Mouse (Mus musculus) heart, adult 11 months (tissue): ENCODE measurements around the gene Slc11a2.
"Not testable (repeated sequence)": the region's sequence is repeated elsewhere in the genome, so short reads cannot be mapped to it uniquely, and the experiment has no call there.

ENCODE experiments used
- DNase-seq: peaks from one replicate; pipeline ENCODE4 v3.0.0; 2022

Slc11a2 gene

DNA sequence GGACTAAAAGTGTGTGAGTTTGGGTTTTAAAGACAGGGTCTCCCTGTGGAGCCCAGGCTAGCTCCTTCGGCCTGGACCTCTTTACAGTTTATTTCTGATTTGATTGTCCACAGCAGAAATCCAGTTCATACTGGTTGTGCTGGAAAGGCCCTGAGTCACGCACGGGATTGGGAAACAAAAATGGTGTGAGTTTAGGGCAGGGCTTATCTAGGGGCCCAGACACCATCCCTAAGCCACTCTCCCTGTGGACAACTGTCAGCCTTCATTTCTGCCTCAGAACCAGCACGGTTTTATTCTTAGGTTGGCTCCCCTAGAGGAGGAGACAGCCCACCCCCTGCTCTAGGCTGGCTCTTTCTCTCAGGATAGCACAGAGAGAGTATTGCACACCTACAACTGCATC, 8.4 kb upstream of the Slc11a2 start:
- no peak for DNase-seq

DNA sequence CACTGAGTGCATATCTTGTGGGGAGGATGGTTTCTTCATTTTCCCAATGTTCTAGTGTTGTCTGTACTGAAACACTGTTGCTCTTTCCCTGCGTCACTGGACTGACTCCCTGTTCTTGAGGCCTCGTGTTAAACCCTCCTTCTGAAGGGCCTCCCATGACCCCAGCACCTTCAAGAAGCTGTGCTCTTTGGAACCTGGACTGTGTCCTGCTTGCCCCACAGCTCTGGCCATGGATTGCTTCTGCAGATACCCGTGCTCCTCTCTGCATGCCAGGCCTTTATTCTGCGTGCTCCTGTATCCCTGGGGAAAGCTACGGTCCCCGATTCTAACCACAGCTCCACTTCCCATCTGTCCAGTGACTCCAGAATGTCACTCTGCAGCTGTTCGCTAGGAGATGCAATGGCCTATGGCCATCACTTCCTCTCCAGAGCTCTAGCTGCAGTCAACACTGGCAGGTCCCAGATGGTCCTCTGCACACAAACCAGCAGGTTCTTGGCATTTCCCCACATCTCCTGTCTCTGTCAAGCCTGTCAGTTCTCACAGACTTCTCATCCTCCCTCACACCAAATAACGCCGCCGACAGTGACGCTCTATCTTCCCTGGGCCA, 5.2 kb upstream of the Slc11a2 start:
- peak; percentile 93 for DNase-seq

DNA sequence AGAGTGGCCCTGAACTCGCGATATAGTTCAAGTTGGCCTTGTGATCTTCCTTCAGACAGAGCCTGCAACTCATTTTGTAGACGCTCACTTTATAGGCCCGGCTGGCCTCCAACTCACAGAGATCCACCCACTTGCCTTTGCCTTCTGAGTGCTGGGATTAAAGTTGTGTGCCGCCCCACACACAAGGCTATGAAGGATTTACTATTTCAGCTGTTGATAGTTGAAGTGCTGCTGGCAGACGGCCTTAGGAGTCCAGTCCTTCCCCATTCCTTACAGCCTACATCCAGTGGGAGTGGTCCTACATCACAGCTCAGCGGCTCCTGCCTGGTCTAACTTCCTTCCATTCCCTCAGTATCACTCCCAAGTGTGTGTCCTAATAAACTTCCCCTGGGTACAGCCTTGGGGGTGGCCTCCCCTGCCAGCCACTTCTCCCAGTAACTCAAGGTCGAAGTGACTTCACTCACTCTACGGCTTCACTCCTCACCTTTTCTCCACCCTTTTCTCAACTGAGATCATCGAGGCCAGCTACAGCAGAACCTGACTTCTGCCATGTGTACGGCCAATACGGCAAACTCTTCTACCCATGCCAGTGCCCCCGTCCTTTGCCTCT, 3.5 kb upstream of the Slc11a2 start:
- DNase-seq, result no peak

DNA sequence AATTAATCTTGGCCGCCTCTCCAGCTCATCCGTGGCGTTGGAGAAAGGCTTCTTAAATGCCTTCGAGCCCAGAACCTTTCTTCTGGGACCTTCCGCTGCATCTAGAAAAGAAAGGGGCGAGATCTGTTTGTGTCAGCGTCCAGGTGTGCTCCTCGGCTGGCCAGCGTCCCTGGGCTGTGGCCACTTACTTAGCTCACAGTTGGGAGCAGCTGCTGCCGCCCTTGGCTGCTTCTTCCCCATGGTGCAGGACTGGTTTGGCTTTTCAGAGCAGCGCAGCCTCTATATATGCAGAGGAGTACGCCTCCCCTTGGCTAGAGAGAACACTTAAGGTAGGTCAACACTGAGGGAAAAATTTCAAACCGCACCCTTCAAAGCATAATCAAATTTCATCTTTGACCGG, 956 bp downstream of the Slc11a2 start:
- DNase-seq, result no peak

DNA sequence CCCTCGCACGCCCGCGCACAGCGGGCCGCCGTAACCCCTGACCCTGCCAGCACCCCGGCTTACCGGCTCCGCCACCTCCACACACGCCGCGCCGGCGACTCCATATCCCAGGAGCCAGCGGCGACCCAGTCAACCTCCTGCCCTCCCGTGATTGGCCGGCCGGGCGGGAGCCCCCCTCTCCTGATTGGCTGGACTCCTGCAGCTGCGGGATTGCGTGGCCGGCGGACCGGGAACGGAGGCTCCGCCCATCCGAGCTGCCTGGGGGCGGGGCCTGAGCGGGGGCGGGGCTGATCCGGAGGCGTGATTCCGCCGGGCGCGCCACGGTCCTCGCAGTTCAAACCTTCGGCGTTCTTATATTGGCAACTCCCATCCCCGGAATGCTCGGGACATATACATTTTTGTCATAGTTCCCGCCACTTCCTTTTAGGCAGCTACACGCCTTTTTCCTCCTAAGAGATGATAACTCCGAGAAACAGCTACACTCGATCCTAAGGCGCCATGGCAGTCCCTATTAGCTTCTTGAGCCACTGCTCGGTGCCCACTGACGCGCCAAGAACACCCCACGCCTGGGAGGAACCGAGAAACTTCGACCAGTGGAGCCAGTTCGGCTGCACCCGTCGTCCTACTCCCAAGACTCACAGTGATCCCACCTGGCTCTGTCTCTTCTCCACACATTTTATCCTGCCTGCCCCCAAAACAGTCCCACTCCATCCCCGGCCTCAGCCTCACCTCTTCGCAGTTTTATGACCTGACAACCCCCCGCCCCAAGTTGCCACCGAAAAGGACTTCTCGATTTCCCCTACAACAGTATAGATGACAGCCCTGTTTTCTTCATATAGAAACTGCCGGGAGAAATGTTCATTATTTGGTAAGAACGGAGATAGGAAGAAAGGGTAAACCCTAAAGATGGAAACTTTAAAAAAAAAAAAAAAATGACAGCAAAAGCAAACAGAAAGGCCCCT, 1.7 kb downstream of the Slc11a2 start:
- peak; percentile 100 for DNase-seq

DNA sequence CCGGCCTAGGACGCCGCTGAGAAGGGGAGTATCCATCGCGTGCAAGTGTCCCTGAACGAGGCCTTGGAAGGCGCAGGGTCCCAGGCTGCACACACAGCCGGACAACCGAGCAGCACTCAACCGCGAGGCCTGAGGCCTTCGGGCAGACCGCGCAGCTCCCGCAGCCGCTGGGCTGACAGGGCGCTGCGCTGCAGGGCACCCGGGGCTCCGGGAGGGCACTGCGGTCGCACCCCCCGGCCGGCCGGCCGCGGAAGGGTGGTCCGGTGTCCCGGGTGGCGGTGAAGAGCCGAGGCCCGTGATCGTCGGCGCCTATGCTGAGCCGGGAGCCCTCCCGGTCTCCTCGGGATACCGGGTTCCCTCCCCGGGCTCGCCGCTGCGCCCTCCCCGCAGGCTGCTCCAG, 2.4 kb downstream of the Slc11a2 start:
- no peak for DNase-seq

DNA sequence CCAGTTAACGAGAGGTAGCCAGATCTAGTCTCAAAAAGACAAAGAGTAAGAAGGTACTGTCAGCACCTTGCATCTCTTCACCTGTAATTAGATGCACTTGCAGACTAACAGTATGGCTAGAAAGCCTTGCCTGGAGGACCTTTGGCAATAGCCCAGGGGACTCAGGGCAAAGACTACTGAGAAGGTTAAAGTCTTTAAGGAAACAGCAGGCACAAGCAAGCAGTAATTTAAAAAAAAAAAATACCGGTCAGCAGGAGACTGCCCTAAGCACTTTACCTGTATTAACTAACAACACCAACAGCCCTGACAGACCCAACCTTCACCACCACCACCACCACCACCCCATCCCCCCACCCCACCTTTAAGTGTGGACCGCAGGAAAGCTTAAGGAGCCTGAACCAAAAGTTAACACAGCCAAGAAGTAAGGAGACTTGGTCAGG, 3.1 kb downstream of the Slc11a2 start, which contains the start of gene Gm5475:
TSS of gene Gm5475 (plus strand) at position 390 of the 440 bp plus-strand sequence.
- DNase-seq, result not testable (repeated sequence)

DNA sequence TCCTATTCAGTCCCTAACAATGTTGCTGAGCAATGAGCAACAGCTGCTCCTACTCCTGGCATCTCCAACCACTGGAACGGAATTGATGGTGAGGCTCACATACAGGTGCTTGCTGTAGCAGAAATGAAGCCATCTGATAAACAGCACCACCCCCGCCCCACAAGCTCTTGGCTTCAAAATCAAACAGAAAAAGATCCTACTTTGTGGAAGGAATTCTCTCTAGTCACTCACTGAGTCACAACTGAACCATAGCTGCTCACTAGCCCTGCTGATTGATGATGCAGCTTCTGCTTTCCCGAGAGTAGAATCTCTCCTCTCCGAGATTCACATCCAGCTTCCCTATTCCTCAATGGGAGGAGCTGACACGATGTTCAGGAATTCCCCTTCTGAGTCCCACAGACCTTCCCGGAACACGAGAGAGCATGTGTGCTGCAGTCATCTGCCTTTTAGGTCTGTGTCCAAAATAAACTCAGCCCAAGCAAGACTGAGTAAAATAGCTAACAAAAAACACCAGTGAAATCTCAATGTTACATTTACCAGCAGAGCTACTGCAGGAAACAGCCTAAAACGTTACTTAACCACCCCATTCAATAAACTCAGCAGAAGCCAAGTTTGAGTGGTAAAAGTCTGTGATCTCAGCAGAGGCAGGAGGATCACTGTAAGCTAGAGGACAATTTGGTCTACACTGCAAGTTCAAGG, 3.7 kb downstream of the Slc11a2 start:
- DNase-seq, result peak; percentile 93

DNA sequence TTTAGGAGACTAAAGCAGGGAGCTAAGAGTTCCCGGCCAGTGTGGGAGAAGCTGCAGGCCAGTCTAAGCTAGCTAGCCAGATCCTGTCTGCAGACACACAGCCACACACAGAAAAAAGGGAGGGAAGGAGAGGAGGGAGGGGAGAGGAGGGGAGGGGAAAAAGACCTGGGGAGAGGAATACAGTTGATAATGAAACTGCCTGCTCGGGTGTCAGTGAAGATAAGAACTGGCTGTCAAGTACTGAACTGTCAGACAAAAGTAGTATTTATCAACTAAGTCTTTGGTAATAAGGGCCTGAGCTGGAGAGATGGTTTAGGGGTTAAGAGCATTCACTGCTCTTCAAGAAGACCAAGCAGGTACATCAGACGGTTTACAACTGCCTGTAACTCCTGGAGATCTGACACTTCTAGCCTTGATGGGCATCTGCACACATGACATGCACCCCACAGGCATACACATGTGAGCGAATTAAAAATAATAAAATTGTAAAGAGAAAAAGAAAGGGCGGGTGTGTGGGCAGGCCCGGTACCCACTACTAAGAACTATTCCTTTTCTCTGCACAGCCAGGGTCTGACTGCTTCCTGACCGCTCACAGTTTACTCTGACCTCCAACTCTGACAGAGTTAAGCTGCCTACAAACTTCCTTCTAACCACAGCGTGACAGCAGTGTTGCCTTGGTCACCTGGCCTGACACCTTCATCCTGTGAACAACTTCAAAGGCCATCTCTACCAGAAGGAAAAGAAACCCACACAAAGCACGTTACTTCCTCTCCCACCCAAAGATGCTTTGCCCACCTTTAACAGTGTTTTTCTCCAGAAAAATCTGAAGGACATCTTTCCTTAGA, 4.7 kb downstream of the Slc11a2 start:
- DNase-seq, result no peak

DNA sequence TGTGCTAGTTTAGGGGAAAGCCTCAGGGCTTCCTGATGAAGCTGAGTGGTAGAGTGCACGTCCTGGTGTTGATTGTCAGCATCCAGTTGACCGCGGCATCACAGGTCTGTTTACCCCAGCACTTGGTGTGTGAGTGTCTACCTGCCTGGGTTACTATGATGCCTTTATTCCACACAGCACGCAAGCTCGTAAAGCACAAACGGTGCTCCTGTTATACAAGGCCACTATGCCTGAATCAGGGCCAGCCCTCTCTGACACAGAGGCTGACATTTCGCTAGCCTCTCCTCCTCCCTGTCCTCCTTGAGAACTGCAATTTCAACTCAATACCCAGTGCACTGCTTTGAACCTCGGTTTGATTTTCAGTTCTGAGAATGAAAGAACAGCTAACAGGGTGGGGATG, 5.6 kb downstream of the Slc11a2 start:
- DNase-seq, result no peak

DNA sequence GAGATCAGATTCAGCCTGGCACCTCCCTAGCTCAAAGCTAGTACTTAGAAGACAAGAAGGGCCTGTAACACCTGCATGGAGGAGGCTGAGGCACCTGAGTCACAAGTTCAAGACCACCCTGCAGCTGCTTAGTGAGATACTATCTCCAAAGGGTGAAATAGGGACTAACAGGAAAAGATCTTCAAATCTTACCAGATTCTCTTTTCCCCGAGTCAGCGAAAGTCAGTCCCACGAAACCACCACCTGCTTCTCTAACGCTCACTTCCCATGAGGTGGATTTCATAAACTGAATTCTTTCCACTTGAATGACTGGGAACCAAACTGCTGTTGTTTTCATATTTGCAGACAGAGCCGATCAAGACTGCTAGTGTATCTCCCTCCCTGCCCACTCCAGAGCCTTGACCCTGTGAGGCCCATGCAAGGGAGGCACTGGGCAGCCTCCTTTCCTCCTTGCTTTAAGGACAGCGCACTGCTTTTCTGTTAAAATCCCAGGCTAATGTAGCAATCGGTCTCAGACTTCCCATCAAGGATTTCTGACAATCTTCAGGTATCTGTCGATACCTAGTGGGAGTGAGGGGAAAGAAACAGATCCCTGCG, 6.9 kb downstream of the Slc11a2 start:
- DNase-seq, result no peak

DNA sequence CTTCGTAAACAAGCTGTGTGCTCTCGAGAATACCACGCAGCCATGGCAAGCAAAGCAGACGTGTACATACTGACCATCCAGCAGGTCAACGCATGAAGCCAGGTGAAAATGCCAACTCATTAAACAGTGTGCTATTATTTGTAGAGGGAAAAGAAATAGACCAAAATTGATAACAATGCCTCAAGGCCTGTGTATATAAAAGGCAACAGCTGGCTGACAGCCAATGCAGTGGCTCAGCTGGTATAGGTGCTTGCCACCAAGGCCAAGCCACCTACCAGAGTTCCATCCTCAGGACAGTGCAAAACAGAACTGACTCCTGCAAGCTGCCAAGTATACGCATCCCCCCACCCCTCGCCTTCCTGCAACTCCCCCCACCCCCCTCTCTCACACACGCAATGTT, 9.2 kb downstream of the Slc11a2 start:
- DNase-seq, result no peak

DNA sequence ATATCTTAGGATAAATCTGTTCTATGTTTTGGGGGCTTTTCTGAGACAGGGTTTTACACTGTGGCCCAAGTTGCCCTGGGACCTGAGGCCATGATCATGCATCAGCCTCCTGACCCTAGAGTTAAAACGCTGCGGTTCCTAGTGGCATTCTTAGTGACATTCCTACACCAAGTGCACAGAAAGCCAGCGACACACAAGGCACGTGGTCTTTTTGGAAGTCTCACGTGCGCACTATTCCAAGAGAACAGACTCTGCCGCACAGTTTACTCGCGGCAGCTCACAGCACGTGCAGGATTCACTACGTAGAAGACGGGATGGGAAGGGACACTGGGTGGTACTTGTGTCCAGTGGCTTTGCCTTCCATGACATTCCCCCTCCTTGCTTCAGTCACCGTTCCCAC, 9.9 kb downstream of the Slc11a2 start:
- DNase-seq, result no peak

DNA sequence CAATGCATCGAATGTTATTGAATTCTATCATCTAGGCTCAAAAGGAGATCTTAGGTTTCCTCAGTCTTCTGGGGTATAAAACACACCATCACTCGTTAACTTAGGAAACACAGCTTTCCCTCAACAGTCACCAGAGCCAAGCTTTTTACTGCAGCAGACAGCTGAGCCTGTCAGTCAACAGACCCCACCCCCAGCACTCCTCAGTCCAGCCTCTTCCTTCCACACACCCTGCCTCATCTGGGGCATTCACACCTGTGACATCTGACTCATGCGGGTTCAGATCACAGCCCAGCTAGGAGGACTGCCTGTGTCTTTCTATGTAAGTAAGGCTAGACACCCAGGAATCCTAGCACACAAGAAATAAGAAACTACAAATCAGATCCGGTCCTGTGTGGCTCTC, 10.9 kb downstream of the Slc11a2 start:
- no peak for DNase-seq

DNA sequence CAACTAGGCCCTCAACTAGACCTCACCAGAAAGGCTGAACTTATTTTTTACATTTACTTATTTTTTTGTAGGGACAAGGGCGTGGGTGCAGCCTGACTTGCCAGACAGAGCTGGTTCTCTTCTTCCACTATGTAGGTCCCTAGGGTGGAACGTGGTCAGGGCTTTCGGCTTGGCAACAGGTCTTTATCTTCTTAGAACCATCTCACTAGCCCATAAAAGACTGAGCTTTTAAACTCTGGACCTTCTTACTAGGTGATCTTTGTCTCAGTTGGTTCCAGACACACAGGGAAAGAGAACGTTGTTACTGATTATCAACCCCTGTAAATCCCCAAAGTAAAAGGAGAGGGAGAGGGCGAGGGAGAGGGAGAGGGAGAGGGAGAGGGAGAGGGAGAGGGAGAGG, 11.6 kb downstream of the Slc11a2 start:
- DNase-seq, result no peak

DNA sequence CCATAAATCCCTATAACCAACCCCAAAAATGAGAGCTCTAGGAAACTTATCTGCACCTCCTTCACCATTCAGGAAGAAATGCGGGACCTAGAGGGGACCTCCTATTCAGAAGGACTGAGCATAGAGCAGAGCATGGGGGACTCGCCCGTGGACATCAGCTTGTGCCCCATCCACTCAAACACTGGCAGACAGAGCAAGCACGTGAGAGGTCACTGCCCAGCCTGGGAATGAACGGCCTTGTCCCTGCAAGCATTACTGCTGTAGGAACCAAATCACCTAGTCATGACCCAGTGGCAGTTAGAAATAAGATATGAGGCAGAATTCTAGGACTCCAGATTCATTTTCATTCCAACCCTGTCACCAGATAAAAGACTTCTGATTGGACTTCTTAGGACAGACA, 13.1 kb downstream of the Slc11a2 start:
- no peak for DNase-seq

DNA sequence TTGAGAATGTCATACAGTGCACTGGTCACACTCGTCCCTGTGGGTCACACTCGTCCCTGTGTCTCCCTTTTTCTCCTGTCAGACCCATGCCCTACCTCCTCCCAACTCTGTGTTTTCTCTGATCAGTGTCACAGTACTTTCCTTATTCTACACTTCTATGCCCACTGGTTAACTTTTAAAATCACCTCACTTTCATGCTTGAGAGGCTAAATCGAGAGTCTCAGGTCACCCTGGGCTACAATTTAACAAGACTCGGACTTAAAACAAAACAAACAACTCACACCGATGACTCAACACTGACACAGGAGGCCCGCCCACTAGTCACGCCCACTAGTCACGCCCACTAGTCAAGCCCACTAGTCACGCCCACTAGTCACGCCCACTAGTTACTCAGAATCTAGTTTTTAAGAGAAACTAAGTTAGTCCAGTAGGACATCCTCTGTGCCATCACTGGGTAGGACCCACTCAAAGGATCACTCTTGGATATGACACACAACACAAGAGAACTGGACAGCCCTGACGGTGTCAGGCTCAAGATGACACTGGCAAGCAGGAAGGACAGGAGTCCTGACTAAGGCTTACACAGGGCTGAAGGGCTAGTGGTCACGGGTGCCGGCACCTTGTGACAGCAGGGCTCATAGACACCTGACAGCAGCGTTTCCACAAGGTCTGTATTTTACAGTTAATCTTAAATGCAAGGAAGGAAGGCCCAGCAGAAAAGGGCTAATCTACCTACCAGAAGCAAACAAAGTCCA, 13.8 kb downstream of the Slc11a2 start:
- no peak for DNase-seq

DNA sequence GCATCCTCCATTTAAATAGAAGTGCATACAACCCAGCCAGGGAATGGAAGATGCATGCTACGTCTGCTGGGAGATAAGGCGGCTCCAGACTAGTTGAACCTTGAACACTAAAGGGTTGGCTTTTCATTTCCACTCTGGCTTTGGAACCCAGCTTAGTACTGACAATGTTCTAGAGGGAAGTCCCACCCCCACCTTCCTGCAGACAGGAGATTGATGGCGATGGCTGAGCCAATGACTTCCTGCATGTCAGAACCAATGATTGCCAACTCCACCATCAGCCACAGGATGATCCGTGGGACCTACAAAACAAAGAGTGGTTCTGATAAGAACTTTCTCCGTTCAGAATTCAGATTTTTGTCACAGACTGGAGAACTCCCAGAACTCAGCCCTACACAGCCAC, 18.8 kb downstream of the Slc11a2 start:
- no peak for DNase-seq

DNA sequence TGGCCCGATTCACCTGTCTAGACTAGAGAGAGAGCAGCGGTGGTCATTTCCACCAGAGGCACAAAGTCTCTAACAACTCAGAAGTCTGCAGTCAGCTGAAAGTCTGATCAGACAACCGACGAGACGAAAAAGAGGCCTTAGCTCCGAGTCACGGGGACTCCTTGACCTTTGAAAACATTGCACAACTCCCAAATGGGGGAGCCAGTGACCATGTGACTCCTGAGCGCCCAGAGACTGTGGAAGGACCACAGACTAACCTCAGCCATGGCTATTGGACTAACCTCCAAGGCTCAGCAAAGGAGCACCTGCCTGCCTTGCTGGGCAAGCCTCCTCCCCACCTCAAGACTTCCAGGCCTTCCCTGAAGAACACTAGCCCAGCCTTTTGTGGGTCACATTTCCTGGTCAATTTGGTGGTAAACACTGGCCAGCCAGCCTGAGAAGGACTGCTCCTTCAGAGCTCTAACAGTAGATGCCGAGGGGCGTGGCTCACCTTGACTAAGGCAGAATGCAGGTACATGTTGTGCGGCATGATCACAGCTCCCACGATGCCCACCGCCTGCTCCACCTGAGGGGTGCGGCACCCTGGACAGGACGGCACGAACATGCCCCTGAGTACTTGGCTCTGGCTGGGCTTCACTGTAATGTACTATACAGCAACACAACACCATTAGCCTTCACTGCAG, 21.4 kb downstream of the Slc11a2 start:
- DNase-seq, result no peak

DNA sequence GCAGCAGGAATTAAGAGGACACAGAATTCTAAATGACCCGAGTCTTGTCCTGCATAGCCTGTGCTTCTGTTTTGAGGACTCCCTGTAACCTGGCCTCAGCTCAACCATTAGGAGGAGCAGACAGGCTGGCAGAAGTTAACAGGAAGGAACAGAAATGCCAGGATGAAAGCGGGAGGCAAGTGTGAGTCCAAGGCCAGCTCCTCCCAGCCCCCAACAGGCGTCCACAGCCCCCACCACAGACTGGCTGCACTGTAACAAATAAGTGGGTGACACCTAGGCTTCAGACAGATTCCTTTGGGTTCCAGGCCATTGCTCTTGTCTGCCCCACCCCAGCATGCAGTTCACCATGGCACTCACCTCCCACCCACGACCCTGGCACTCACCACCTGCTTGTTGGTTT, 22.1 kb downstream of the Slc11a2 start:
- no peak for DNase-seq
